Comparison of ENCODE assay signal across 30 mouse cellular contexts in the genomic region with DNA sequence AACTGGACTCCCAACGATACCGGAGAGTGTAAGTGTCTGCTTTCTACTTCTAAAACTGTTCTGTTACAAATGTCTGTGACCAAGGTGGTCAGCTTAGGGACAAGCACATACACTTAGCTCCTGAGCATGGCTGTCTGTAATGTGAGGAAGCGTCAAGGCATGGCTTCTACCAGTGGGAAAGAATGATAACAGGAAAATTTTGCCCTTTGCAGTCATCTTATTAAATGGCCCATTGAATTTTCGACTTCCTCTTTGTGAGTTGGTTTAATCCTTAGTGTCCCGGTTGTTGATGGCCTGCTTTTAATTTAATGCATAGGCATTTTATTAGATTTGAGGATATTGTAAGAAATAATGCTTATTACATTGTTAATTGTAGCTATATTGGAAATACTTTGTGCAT.
"Had no signal": no experiment of that assay in that cellular context is flagged by ENCODE, and none has a peak within 500 bp of the region (broad histone marks: within the 10 kb centered on the region; RNA-seq: fewer than 3 reads in every experiment).

No protein-coding gene starts in this region.

- DNase-seq: left cerebral cortex, postnatal 4 days; liver; liver, embryonic 13.5 days; liver, postnatal 0 days; lung, adult 18-20 months; lung, adult 2 months; lung, embryonic 14.5 days; lung, postnatal 10 days; lung, postnatal 14 days; lung, postnatal 36 days; lung, postnatal 4 days; midbrain, embryonic 14.5 days had no signal

- ATAC-seq: liver, embryonic 12.5 days; liver, postnatal 0 days; lung, postnatal 0 days; midbrain, embryonic 13.5 days; midbrain, embryonic 15.5 days; midbrain, embryonic 16.5 days had no signal

- H3K4me1 ChIP-seq: limb, embryonic 10.5 days; limb, embryonic 12.5 days; limb, embryonic 13.5 days; limb, embryonic 15.5 days; liver, embryonic 12.5 days; liver, embryonic 13.5 days; liver, embryonic 15.5 days; midbrain, embryonic 10.5 days; midbrain, embryonic 12.5 days; midbrain, embryonic 13.5 days; midbrain, embryonic 15.5 days; neural tube, embryonic 12.5 days had no signal

- H3K9me3 ChIP-seq: limb, embryonic 10.5 days; limb, embryonic 12.5 days; limb, embryonic 13.5 days; limb, embryonic 15.5 days; liver, embryonic 12.5 days; liver, embryonic 13.5 days; liver, embryonic 15.5 days; lung, embryonic 15.5 days; megakaryocyte, embryonic 14.5 days; midbrain, embryonic 10.5 days; midbrain, embryonic 12.5 days; midbrain, embryonic 13.5 days; midbrain, embryonic 15.5 days; neural tube, embryonic 12.5 days had no signal

- H3K27me3 ChIP-seq: limb, embryonic 12.5 days; limb, embryonic 13.5 days; limb, embryonic 15.5 days; liver, embryonic 12.5 days; liver, embryonic 13.5 days; liver, embryonic 15.5 days; lung, embryonic 15.5 days; megakaryocyte, embryonic 14.5 days; midbrain, embryonic 12.5 days; midbrain, embryonic 13.5 days; midbrain, embryonic 15.5 days; neural tube, embryonic 12.5 days had no signal

- H3K36me3 ChIP-seq: limb, embryonic 15.5 days; liver, embryonic 13.5 days; lung, embryonic 15.5 days; midbrain, embryonic 12.5 days; midbrain, embryonic 15.5 days; neural tube, embryonic 12.5 days had no signal

- H3K27ac ChIP-seq: limb, embryonic 10.5 days; limb, embryonic 12.5 days; limb, embryonic 13.5 days; limb, embryonic 15.5 days; liver, embryonic 12.5 days; liver, embryonic 13.5 days; liver, embryonic 14.5 days; liver, embryonic 15.5 days; lung, embryonic 15.5 days; macrophage; midbrain, embryonic 10.5 days; midbrain, embryonic 12.5 days; midbrain, embryonic 13.5 days; midbrain, embryonic 15.5 days; neural tube, embryonic 12.5 days had no signal

- H3K9ac ChIP-seq: limb, embryonic 12.5 days; limb, embryonic 13.5 days; limb, embryonic 15.5 days; liver, embryonic 12.5 days; liver, embryonic 13.5 days; liver, embryonic 14.5 days; liver, embryonic 15.5 days; liver, postnatal 0 days; lung, embryonic 14.5 days; lung, embryonic 15.5 days; midbrain, embryonic 12.5 days; midbrain, embryonic 13.5 days; midbrain, embryonic 15.5 days; neural tube, embryonic 12.5 days had no signal

- H3K4me3 ChIP-seq: limb, embryonic 10.5 days; limb, embryonic 12.5 days; limb, embryonic 13.5 days; limb, embryonic 15.5 days; liver, embryonic 12.5 days; liver, embryonic 13.5 days; liver, embryonic 15.5 days; lung, embryonic 15.5 days; megakaryocyte, embryonic 14.5 days; midbrain, embryonic 10.5 days; midbrain, embryonic 12.5 days; midbrain, embryonic 13.5 days; midbrain, embryonic 15.5 days; myocyte; neural tube, embryonic 12.5 days had no signal
